Mouse (Mus musculus): Measurements from ENCODE around the gene Olfr479. TPM values are rescaled to one million over a fixed set of nuclear protein-coding genes. Genes with fewer than 3 reads are reported as not detected.
"Not testable (repeated sequence)": the region's sequence is repeated elsewhere in the genome, so short reads cannot be mapped to it uniquely, and the experiment has no call there.

Olfr479 gene
- not detected in 2 replicates for polyA plus RNA-seq (2016; fragmentation: Nextera tagmentation; extraction: Ambion mirVana)

DNA sequence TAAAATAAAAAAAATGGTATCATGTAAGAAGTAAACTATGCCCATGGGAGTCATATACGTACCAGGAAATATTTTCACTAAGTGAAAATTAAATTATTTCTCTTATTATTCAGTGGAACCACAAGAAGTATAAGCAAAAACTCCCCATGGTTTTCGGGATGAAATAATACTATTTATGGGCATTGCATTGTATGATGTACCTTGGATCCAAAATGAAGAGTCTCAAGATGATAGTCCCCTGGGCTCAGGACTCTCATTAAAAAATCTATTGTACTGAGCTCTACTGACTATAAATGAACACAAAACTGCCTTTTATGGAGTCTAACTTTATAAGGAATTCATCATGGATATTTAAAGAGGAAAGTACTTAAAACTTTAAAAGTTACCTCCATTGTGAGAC is at the start of gene Olfr479:
Gene Olfr479, plus strand, starts transcription at position 301 of the 400 bp plus-strand sequence.
- H3K27me3 ChIP-seq (ENCODE audit: insufficient read depth, poor library complexity, severe bottlenecking): no peaks in the 10 kb centered on the region
- H3K9me3 ChIP-seq: no peaks in the 10 kb centered on the region
- WGBS: 93% methylated on average over 2 of the region's 2 CpGs
- H3K4me3 ChIP-seq: no peak within 1 kb of the TSS
- H3K36me3 ChIP-seq: no peaks in the 10 kb centered on the region
- no peaks in the 10 kb centered on the region for H3K4me1 ChIP-seq (replicated peaks)
- no peak within 1 kb of the TSS for H3K27ac ChIP-seq
- DNase-seq (ENCODE audit: low spot score): no peak

DNA sequence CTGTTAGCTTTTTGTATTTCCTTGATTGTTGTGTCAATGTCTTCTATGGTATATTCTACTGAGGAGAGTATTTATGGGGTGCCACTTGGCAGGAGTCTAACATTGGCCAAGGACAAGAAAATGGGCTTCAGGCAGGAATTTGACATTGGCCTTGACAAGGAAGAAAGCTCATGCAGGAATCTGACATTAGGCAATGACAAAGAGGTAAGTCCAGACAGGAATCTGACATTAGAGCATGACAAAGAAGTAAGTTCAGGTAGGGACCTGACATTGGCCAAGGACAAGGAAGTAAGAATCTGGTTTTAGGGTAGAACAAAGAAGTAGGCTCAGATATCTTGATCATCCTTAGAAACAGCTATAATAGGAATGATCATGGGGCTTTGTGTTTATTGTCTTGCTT is 36.2 kb upstream of the Olfr479 start:
- H3K27me3 ChIP-seq (ENCODE audit: insufficient read depth, poor library complexity, severe bottlenecking); H3K4me3 ChIP-seq; H3K4me1 ChIP-seq (replicated peaks); H3K9me3 ChIP-seq; H3K27ac ChIP-seq; DNase-seq (ENCODE audit: low spot score); H3K36me3 ChIP-seq: not testable (repeated sequence)

DNA sequence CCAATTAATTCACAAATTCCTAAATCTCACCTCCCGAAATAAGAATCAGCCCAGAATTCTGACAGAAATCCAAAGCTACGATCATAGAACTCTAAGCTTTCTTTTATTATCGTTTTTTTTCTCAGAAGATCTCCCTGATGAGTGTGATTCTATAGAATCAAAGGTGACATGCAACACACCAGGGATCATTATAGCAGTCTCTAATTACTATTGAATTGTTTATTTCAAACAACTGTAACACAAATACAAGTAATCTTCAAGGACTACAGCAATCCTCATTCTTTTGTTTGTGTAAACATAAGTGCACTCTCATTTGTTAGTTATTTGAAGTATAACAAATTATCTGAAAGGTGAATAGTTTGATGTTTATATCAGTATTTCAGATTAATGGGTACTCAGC is 16.6 kb upstream of the Olfr479 start, which contains the start of gene Olfr478:
Gene Olfr478, minus strand, starts transcription at position 101 of the 400 bp plus-strand sequence.
- DNase-seq (ENCODE audit: low spot score): no peak
- Histone ChIP-seq H3K4me1 (replicated peaks) (no peaks in the 10 kb centered on the region), H3K27ac (no peak within 1 kb of the TSS), H3K4me3 (no peak within 1 kb of the TSS), H3K36me3 (no peaks in the 10 kb centered on the region), H3K9me3 (no peaks in the 10 kb centered on the region), H3K27me3 (ENCODE audit: insufficient read depth, poor library complexity, severe bottlenecking) (no peaks in the 10 kb centered on the region)
- WGBS: 85% methylated on average over 3 of the region's 3 CpGs

DNA sequence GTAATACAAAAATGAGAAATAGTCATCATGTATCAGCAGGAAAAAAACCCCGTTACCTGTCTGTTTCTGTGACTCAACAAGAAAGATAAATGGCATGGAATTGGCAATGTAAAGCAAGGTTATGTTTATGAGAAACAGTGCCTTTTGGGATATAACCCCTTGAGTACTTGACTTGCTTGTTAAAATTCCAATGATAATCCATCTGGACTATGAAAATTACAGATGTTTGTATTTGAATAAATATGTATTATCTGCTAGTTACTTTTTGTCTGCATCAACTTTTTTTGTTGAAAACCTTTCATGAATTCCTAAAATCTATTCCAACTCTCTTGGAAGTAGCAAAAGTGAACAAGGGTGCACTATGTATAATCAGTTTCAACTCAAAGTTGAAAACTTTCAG is 16.8 kb downstream of the Olfr479 start, which contains the start of gene Olfr480:
Gene Olfr480, minus strand, starts transcription at position 101 of the 400 bp plus-strand sequence.
- Histone ChIP-seq H3K4me1 (replicated peaks) (no peaks in the 10 kb centered on the region), H3K27me3 (ENCODE audit: insufficient read depth, poor library complexity, severe bottlenecking) (no peaks in the 10 kb centered on the region), H3K36me3 (no peaks in the 10 kb centered on the region), H3K4me3 (no peak within 1 kb of the TSS), H3K27ac (no peak within 1 kb of the TSS), H3K9me3 (no peaks in the 10 kb centered on the region)
- 91% methylated on average over 1 of the region's 1 CpGs for WGBS
- DNase-seq (ENCODE audit: low spot score): no peak

DNA sequence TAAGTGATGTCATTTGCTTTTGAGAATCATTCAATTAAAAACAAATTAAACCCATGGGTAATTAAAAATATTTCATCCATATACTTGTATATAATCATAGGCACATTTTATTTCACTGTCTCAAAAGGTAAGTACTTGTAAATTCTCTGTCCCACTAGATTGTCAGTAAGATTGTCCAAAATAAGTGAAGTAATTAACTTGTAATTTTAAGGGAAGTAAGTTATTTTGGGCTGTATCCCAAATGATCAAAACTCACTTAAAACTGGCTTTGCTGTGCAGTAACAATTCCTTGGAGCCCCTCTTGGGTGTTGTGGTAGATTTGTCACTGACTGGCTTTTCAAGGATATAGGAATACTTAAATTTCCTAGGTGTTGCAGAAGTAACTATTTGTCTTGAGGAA is 29.1 kb downstream of the Olfr479 start, which contains the start of gene Olfr481:
Gene Olfr481, plus strand, starts transcription at position 301 of the 400 bp plus-strand sequence.
- DNase-seq (ENCODE audit: low spot score): no peak

DNA sequence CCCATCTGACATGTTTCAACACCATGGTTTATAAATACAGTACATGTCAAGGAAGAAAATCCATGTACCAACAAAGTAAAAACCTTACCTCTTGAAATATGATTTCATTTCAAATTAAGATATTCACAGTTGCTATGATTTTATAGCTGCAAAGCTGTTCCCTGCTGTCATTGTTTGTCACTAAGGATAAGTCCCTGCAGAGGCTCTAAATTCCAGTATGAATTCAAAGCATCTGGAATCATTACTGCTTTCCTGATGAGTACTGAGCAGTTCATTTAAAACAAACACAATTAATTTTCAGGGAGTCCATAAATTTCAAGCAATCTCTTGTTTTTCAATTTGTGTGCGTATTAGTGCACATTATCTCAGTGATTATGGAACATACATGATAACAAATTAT is 47.0 kb downstream of the Olfr479 start, which contains the start of gene Olfr482:
Gene Olfr482, minus strand, starts transcription at position 101 of the 400 bp plus-strand sequence.
- Histone ChIP-seq H3K27me3 (ENCODE audit: insufficient read depth, poor library complexity, severe bottlenecking) (no peaks in the 10 kb centered on the region), H3K9me3 (no peaks in the 10 kb centered on the region), H3K27ac (no peak within 1 kb of the TSS), H3K36me3 (no peaks in the 10 kb centered on the region), H3K4me3 (no peak within 1 kb of the TSS), H3K4me1 (replicated peaks) (no peaks in the 10 kb centered on the region)
- DNase-seq (ENCODE audit: low spot score): no peak
- 87% methylated on average over 1 of the region's 1 CpGs for WGBS

More for the DNA sequence above, 29.1 kb downstream of the Olfr479 start, which contains the start of gene Olfr481:
- Histone ChIP-seq H3K4me3 (no peak within 1 kb of the TSS), H3K27ac (no peak within 1 kb of the TSS), H3K9me3 (no peaks in the 10 kb centered on the region), H3K27me3 (ENCODE audit: insufficient read depth, poor library complexity, severe bottlenecking) (no peaks in the 10 kb centered on the region), H3K4me1 (replicated peaks) (no peaks in the 10 kb centered on the region), H3K36me3 (no peaks in the 10 kb centered on the region)

DNA sequence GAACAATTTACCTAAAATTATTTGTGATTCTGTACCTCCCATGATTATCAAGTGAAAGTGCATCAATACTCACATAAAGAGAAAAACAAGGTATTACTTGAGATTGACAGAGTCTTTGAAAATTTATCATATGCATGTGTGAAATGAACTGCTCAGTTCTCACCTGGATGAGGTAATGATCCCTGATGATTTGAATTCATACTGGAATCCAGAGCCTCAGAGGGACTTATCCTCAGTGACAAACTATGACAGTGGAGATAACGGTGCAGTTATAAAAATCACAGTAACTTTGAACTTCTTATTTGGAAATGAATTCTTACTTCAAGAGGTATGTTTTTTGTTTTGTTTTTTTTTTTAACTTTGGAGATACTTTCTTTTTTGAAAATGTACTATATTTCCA is 50.1 kb downstream of the Olfr479 start, which contains the start of gene Olfr483:
Gene Olfr483, plus strand, starts transcription at position 301 of the 400 bp plus-strand sequence.
- Histone ChIP-seq H3K4me1 (replicated peaks) (no peaks in the 10 kb centered on the region), H3K4me3 (no peak within 1 kb of the TSS), H3K9me3 (no peaks in the 10 kb centered on the region), H3K36me3 (no peaks in the 10 kb centered on the region), H3K27ac (no peak within 1 kb of the TSS), H3K27me3 (ENCODE audit: insufficient read depth, poor library complexity, severe bottlenecking) (no peaks in the 10 kb centered on the region)
- no peak for DNase-seq (ENCODE audit: low spot score)
- WGBS: 95% methylated on average over 1 of the region's 1 CpGs

Other genes starting within 250 kb of the Olfr479 start
- not detected in 2 replicates for gene Ovch2, start 249.5 kb upstream of the Olfr479 start, polyA plus RNA-seq (2016; fragmentation: Nextera tagmentation; extraction: Ambion mirVana)
- not detected in 2 replicates for gene Olfr467, start 238.4 kb upstream of the Olfr479 start, polyA plus RNA-seq (2016; fragmentation: Nextera tagmentation; extraction: Ambion mirVana)
- not detected in 2 replicates for gene Olfr469, start 225.2 kb upstream of the Olfr479 start, polyA plus RNA-seq (2016; fragmentation: Nextera tagmentation; extraction: Ambion mirVana)
- not detected in 2 replicates for gene Olfr470, start 203.2 kb upstream of the Olfr479 start, polyA plus RNA-seq (2016; fragmentation: Nextera tagmentation; extraction: Ambion mirVana)
- not detected in 2 replicates for gene Olfr472, start 152.8 kb upstream of the Olfr479 start, polyA plus RNA-seq (2016; fragmentation: Nextera tagmentation; extraction: Ambion mirVana)
- not detected in 2 replicates for gene Olfr473, start 120.2 kb upstream of the Olfr479 start, polyA plus RNA-seq (2016; fragmentation: Nextera tagmentation; extraction: Ambion mirVana)
- gene Olfr474, start 96.0 kb upstream of the Olfr479 start, polyA plus RNA-seq (2016; fragmentation: Nextera tagmentation; extraction: Ambion mirVana): not detected in 2 replicates
- gene Olfr476, start 85.9 kb upstream of the Olfr479 start, polyA plus RNA-seq (2016; fragmentation: Nextera tagmentation; extraction: Ambion mirVana): not detected in 2 replicates
- not detected in 2 replicates for gene Olfr477, start 64.0 kb upstream of the Olfr479 start, polyA plus RNA-seq (2016; fragmentation: Nextera tagmentation; extraction: Ambion mirVana)
- not detected in 2 replicates for gene Olfr478, start 16.7 kb upstream of the Olfr479 start, polyA plus RNA-seq (2016; fragmentation: Nextera tagmentation; extraction: Ambion mirVana)
- gene Olfr480, start 16.7 kb downstream of the Olfr479 start, polyA plus RNA-seq (2016; fragmentation: Nextera tagmentation; extraction: Ambion mirVana): not detected in 2 replicates
- not detected in 2 replicates for gene Olfr481, start 29.2 kb downstream of the Olfr479 start, polyA plus RNA-seq (2016; fragmentation: Nextera tagmentation; extraction: Ambion mirVana)
- gene Olfr482, start 46.9 kb downstream of the Olfr479 start, polyA plus RNA-seq (2016; fragmentation: Nextera tagmentation; extraction: Ambion mirVana): 0.07 and 0.12 TPM in 2 replicates
- not detected in 2 replicates for gene Olfr483, start 50.2 kb downstream of the Olfr479 start, polyA plus RNA-seq (2016; fragmentation: Nextera tagmentation; extraction: Ambion mirVana)
- not detected in 2 replicates for gene Olfr484, start 76.8 kb downstream of the Olfr479 start, polyA plus RNA-seq (2016; fragmentation: Nextera tagmentation; extraction: Ambion mirVana)
- gene Olfr485, start 109.2 kb downstream of the Olfr479 start, polyA plus RNA-seq (2016; fragmentation: Nextera tagmentation; extraction: Ambion mirVana): not detected in 2 replicates
- gene Olfr486, start 122.0 kb downstream of the Olfr479 start, polyA plus RNA-seq (2016; fragmentation: Nextera tagmentation; extraction: Ambion mirVana): not detected in 2 replicates
- not detected in 2 replicates for gene Olfr487, start 163.9 kb downstream of the Olfr479 start, polyA plus RNA-seq (2016; fragmentation: Nextera tagmentation; extraction: Ambion mirVana)
- not detected in 2 replicates for gene Olfr488, start 207.7 kb downstream of the Olfr479 start, polyA plus RNA-seq (2016; fragmentation: Nextera tagmentation; extraction: Ambion mirVana)
- not detected in 2 replicates for gene Olfr490, start 238.2 kb downstream of the Olfr479 start, polyA plus RNA-seq (2016; fragmentation: Nextera tagmentation; extraction: Ambion mirVana)

Measured in hindbrain, embryonic 10.5 days (tissue).